Mouse (Mus musculus) large intestine, adult 2 months (tissue): ENCODE measurements around the gene Art5. TPM values are rescaled to one million over a fixed set of nuclear protein-coding genes. Genes with fewer than 3 reads are reported as not detected.
"Not testable (repeated sequence)": the region's sequence is repeated elsewhere in the genome, so short reads cannot be mapped to it uniquely, and the experiment has no call there.

Experiments used
- DNase-seq: peaks from one replicate; pipeline ENCODE4 v3.0.0-alpha.2; 2012; ENCODE audit warnings: low read depth, low spot score
- WGBS: fragments of 180-500 bp; shearing (Covaris S2); methylation state at CpG from one replicate; pipeline ENCODE4 v1.1.7; 2018; 5-methylcytosine and 5-hydroxymethylcytosine counted together
- polyA plus RNA-seq: library from polyadenylated mRNA; depleted of rRNA; stranded (reverse); fragments of >200 nt; gene quantifications from 2 replicates; pipeline ENCODE4 v1.2.3, GENCODE M21; 2012; rRNA removed

Gene Art5
- polyA plus RNA-seq, 1 experiment, result 0.24 TPM

- 87% methylated on average over 26 of the region's 26 CpGs for WGBS
- DNase-seq, result no peak
Measured at GRCm38 (mm10) chr7:102084041-102084696, 25.1 kb downstream of the Art5 start.

GRCm38 (mm10) chr7:102082816-102083215 is 26.5 kb downstream of the Art5 start, which contains the start of gene Trpc2:
Gene Trpc2, plus strand, starts transcription at chr7:102083116.
- 71% methylated on average over 5 of the region's 5 CpGs for WGBS

GRCm38 (mm10) chr7:102081784-102082183 is 27.5 kb downstream of the Art5 start:
- over 99% methylated on average over 5 of the region's 5 CpGs for WGBS
- no peak for DNase-seq

More at GRCm38 (mm10) chr7:102082816-102083215, 26.5 kb downstream of the Art5 start, which contains the start of gene Trpc2:
- no peak for DNase-seq

- no peak for DNase-seq
- WGBS, result 85% methylated on average over 8 of the region's 8 CpGs
Measured at GRCm38 (mm10) chr7:102080311-102080710, 29.0 kb downstream of the Art5 start.

GRCm38 (mm10) chr7:102078517-102078916 is 30.8 kb downstream of the Art5 start:
- 69% methylated on average over 7 of the region's 7 CpGs for WGBS
- DNase-seq, result no peak

- DNase-seq, result no peak
- WGBS, result 82% methylated on average over 7 of the region's 7 CpGs
Measured at GRCm38 (mm10) chr7:102076714-102077296, 32.5 kb downstream of the Art5 start.

GRCm38 (mm10) chr7:102066363-102066762 is 42.9 kb downstream of the Art5 start:
- DNase-seq, result no peak
- 53% methylated on average over 6 of the region's 6 CpGs for WGBS

- peak; percentile 87 for DNase-seq
- WGBS, result under 1% methylated on average over 56 of the region's 56 CpGs
Measured at GRCm38 (mm10) chr7:102065046-102065891, 44.0 kb downstream of the Art5 start, which contains the start of the genes Rnf121, Xndc1 and Xntrpc. Gene Rnf121, minus strand, starts transcription at chr7:102065469. Gene Xndc1, plus strand, starts transcription at chr7:102065511. Gene Xntrpc, plus strand, starts transcription at chr7:102065713.

GRCm38 (mm10) chr7:102064655-102065045 is 44.6 kb downstream of the Art5 start:
- DNase-seq, result no peak
- 1% methylated on average over 9 of the region's 9 CpGs for WGBS

- no peak for DNase-seq
- WGBS, result 57% methylated on average over 9 of the region's 9 CpGs
Measured at GRCm38 (mm10) chr7:102063891-102064290, 45.4 kb downstream of the Art5 start.

- DNase-seq, result peak; percentile 70
- WGBS, result 42% methylated on average over 1 of the region's 1 CpGs
Measured at GRCm38 (mm10) chr7:102062203-102062602, 47.1 kb downstream of the Art5 start.

GRCm38 (mm10) chr7:102061353-102061752 is 47.9 kb downstream of the Art5 start:
- WGBS, result 65% methylated on average over 3 of the region's 3 CpGs
- no peak for DNase-seq

GRCm38 (mm10) chr7:102048524-102048923 is 60.8 kb downstream of the Art5 start:
- not testable (repeated sequence) for DNase-seq

Other genes starting within 250 kb of the Art5 start
- gene Anapc15, start 245.8 kb downstream of the Art5 start, polyA plus RNA-seq, result 46.4 and 67.7 TPM in 2 replicates
- gene Folr1, start 238.7 kb downstream of the Art5 start, polyA plus RNA-seq, result 1.3 and 2.8 TPM in 2 replicates
- gene Lamtor1, start 203.6 kb downstream of the Art5 start, polyA plus RNA-seq, result 185 and 198 TPM in 2 replicates
- 0.11 and 0.14 TPM in 2 replicates for gene Tomt, start 203.1 kb downstream of the Art5 start, polyA plus RNA-seq
- 6.3 and 6.8 TPM in 2 replicates for gene Lrrc51, start 175.6 kb downstream of the Art5 start, polyA plus RNA-seq
- 44.7 and 56.1 TPM in 2 replicates for gene Numa1, start 175.4 kb downstream of the Art5 start, polyA plus RNA-seq
- gene Il18bp, start 90.8 kb downstream of the Art5 start, polyA plus RNA-seq, result 25.7 and 49.6 TPM in 2 replicates
- 39.9 and 70.6 TPM in 2 replicates for gene Rnf121, start 44.0 kb downstream of the Art5 start, polyA plus RNA-seq
- gene Xndc1, start 44.0 kb downstream of the Art5 start, polyA plus RNA-seq, result 14.3 and 14.4 TPM in 2 replicates
- gene Xntrpc, start 43.8 kb downstream of the Art5 start, polyA plus RNA-seq, result 1.5 and 2.2 TPM in 2 replicates
- not detected in 2 replicates for gene Trpc2, start 26.4 kb downstream of the Art5 start, polyA plus RNA-seq
- 0.09 TPM in 1 of 2 replicates, not detected in the other for gene Art1, start 7.7 kb downstream of the Art5 start, polyA plus RNA-seq
- 0.26 and 0.60 TPM in 2 replicates for gene Chrna10, start 7.3 kb upstream of the Art5 start, polyA plus RNA-seq
- 11.7 and 15.5 TPM in 2 replicates for gene Nup98, start 100.7 kb upstream of the Art5 start, polyA plus RNA-seq
- gene Pgap2, start 100.7 kb upstream of the Art5 start, polyA plus RNA-seq, result 48.3 and 64.8 TPM in 2 replicates
- 104 and 114 TPM in 2 replicates for gene Rhog, start 146.6 kb upstream of the Art5 start, polyA plus RNA-seq
- gene Stim1, start 158.3 kb upstream of the Art5 start, polyA plus RNA-seq, result 21.6 and 25.3 TPM in 2 replicates